Mouse (Mus musculus) heart, adult 11 months (tissue): ENCODE results near the gene Mapkapk2.
"Not testable (repeated sequence)": the region's sequence is repeated elsewhere in the genome, so short reads cannot be mapped to it uniquely, and the experiment has no call there.

Experiments
- DNase-seq: peaks from one replicate; pipeline ENCODE4 v3.0.0; 2022

Gene Mapkapk2

GRCm38 (mm10) chr1:131097700-131098094, at the start of gene Mapkapk2:
Gene Mapkapk2 (minus strand): TSS chr1:131097826.
- DNase-seq: peak; percentile 100

GRCm38 (mm10) chr1:131146181-131146614, 48.6 kb upstream of the Mapkapk2 start:
- no peak for DNase-seq

GRCm38 (mm10) chr1:131145222-131145621, 47.6 kb upstream of the Mapkapk2 start:
- not testable (repeated sequence) for DNase-seq

GRCm38 (mm10) chr1:131142472-131142871, 44.8 kb upstream of the Mapkapk2 start:
- no peak for DNase-seq

- no peak for DNase-seq
Measured at GRCm38 (mm10) chr1:131141449-131141848, 43.8 kb upstream of the Mapkapk2 start.

- no peak for DNase-seq
Measured at GRCm38 (mm10) chr1:131139102-131140095, 41.8 kb upstream of the Mapkapk2 start.

GRCm38 (mm10) chr1:131138191-131139016, 40.8 kb upstream of the Mapkapk2 start, which contains the start of gene Dyrk3:
Gene Dyrk3 (minus strand): TSS chr1:131138340.
- DNase-seq: peak; percentile 99

- no peak for DNase-seq
Measured at GRCm38 (mm10) chr1:131137717-131138118, 40.1 kb upstream of the Mapkapk2 start.

GRCm38 (mm10) chr1:131137111-131137510, 39.5 kb upstream of the Mapkapk2 start:
- no peak for DNase-seq

- DNase-seq: no peak
Measured at GRCm38 (mm10) chr1:131135960-131136629, 38.5 kb upstream of the Mapkapk2 start.

- DNase-seq: peak; percentile 89
Measured at GRCm38 (mm10) chr1:131134942-131135522, 37.4 kb upstream of the Mapkapk2 start.

GRCm38 (mm10) chr1:131134231-131134630, 36.6 kb upstream of the Mapkapk2 start:
- DNase-seq: no peak

GRCm38 (mm10) chr1:131125987-131126744, 28.5 kb upstream of the Mapkapk2 start:
- peak; percentile 79 for DNase-seq

- peak; percentile 55 for DNase-seq
Measured at GRCm38 (mm10) chr1:131123522-131124265, 26.1 kb upstream of the Mapkapk2 start.

GRCm38 (mm10) chr1:131121987-131122386, 24.4 kb upstream of the Mapkapk2 start:
- DNase-seq: no peak

- DNase-seq: no peak
Measured at GRCm38 (mm10) chr1:131119026-131119425, 21.4 kb upstream of the Mapkapk2 start.

- DNase-seq: no peak
Measured at GRCm38 (mm10) chr1:131118530-131118929, 20.9 kb upstream of the Mapkapk2 start.

GRCm38 (mm10) chr1:131116430-131117011, 18.9 kb upstream of the Mapkapk2 start:
- DNase-seq: peak; percentile 95

- no peak for DNase-seq
Measured at GRCm38 (mm10) chr1:131115932-131116331, 18.3 kb upstream of the Mapkapk2 start.

GRCm38 (mm10) chr1:131112576-131112975, 14.9 kb upstream of the Mapkapk2 start:
- peak; percentile 95 for DNase-seq
